Mouse (Mus musculus): ENCODE results near the gene Cox4i2.

DNA sequence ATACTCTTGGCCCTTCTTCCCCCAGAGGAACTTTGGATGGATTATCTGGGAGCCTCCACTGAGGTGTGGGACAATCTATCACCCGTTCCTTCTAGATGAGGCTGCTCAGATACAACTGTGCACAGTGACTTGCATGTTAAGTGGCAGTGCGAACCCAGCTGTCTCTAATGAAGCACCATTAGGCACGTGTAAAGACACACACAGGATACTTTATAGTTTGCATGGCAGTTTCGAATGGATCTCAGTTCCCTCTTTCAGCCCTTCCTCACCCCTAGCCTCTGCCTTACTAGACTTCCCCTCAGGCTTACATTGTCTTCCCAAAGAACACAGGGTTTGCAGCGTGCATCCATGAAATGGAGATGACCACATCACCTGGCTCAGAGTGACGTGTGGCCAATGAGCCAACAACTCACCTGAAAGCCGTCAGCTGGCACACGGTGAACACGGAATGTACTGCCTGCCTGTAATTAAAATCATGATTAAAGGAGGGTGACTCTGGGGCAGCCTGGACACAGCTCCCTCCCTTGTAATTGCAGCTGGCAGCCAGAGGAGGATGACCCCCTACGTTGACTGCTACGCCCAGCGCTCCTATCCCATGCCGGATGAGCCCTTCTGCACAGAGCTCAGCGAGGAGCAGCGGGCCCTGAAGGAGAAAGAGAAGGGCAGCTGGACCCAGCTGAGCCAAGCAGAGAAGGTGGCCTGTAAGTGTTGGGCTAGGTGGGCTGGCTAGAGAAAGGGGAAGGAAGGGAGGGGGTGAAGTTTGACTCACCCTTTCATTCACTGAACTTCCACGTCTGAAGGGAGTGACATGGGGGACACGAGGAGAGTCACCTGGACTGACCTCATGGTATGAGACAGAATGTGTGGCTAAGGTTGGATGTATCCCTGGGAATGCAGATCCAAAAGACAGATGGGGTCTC is 2.8 kb downstream of the Cox4i2 start:
- TF ChIP-seq CTCF (IDR thresholded peaks at IDR 0.05; ENCODE audit: low read depth, low read length), result no peak
- no peak for TF ChIP-seq POLR2A (IDR thresholded peaks at IDR 0.05; ENCODE audit: insufficient read depth, low read length)
- TF ChIP-seq EP300 (IDR thresholded peaks at IDR 0.05; ENCODE audit: insufficient read depth, low read depth, low read length), result no peak
